Mouse (Mus musculus) kidney, postnatal 14 days (tissue): ENCODE measurements at regions not wholly inside any gene's neighbourhood (a gene's known extent, or its start where the extent isn't known, plus 50 kb on each side); places are given as distances from the start of the nearest gene placed in this dataset.

Experiments
- DNase-seq: peaks from one replicate; pipeline ENCODE4 v3.0.0; 2022; ENCODE audit warnings: mixed read lengths

DNA sequence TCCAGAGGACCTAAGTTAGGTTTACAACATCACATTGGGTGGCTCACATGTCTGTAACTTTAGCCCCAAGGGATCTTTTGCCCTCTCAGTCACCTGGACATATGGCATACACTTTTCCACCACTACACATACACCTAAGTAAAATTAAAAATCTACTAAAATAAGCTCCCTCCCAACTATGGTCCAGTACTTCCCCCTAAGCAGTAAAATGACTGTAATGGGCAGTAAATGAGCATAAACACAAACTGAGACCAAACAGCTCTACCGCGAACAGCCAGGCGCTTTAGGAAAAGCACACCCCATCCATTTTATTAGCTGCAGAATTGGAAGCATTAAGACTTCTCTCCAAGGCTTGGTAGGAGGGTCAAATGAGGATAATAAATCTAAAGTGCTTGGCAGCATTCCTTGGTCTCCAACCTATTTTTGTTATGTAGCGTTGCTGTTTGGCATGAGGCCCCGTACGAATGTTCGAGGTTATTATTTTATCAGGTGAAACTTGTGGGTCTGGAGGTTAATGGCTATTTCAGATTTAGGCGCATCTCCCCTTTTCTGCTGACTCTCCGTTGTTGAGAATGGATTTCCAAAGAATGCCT lies 157.5 kb upstream of the Eif4g2 start:
- peak; percentile 46 for DNase-seq

DNA sequence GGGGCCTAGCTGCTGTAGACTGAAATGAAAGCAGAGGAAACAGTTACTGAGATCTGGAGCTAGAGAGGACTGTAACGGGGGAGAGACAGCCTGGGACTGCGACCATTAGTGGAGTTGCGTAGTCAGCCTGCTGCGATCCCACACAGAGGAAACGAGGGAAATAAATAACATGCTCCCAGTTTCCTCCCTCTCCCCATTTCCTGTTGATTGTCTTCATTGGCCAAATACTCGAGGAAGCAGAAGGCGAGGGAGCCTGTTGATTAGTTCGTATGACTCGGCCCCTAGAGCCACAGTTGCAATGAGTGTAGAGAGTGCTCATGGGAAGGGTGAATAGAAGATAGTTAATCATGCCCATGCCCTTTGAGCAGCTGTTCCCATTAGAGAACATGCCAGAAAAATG lies 155.0 kb upstream of the Eif4g2 start:
- peak; percentile 69 for DNase-seq

DNA sequence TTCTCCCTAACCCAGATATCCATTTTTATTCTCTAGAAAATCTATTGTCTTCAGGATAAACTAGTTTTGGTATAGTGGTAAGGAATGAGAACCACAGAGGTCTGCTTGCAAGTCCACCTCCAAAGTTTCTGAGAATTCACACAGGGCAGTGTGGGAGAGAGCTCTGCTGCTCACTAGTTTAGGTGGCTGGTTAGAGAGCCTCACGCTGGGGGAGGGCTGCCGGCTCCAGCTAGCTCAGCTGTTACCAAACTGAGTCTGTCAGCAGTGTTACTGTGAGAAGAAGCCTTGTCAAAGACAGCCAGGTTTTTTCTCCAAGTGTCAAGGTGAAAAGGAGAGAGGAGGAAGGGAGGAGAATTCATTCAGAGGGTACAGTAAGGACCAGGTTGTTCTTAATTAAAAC lies 147.8 kb upstream of the Eif4g2 start:
- no peak for DNase-seq

- no peak for DNase-seq
These were observed 144.3 kb upstream of the Eif4g2 start for GRCm38 (mm10) chr7:111227082-111227481.

DNA sequence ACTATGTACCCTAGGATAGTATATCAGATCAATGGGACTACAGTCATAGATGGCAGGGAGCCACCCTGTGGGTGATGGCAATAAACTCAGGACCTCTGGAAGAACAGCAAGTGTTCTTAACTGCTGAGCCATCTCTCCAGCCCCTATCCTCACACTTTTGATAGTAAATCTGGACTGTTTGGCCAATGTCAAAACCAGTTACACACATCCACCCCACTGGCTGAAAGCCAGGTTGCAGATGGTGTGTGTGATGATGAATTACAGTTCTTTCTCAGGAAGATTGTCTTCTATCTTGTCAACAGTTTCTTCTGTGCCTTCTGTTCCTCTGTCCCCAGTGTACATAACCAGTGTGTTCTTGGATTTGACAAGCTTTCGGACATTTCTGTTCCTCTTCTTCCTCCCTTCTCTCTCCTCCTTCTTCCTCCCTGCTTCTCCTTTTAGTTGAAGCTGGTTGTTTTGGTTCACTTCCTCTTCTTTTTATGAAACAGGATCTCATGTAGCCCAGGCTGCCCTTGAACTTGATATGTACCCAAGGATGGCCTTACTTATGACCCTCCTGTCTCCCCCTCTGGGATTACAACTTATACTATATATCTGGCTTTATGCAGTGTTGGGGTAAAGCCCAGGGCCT lies 143.3 kb upstream of the Eif4g2 start:
- DNase-seq, result no peak

- DNase-seq, result no peak
These were observed 132.8 kb upstream of the Eif4g2 start for GRCm38 (mm10) chr7:111215586-111215985.

GRCm38 (mm10) chr7:111214226-111214906 lies 131.5 kb upstream of the Eif4g2 start:
- no peak for DNase-seq

GRCm38 (mm10) chr7:111212188-111212587 lies 129.4 kb upstream of the Eif4g2 start:
- DNase-seq, result no peak

DNA sequence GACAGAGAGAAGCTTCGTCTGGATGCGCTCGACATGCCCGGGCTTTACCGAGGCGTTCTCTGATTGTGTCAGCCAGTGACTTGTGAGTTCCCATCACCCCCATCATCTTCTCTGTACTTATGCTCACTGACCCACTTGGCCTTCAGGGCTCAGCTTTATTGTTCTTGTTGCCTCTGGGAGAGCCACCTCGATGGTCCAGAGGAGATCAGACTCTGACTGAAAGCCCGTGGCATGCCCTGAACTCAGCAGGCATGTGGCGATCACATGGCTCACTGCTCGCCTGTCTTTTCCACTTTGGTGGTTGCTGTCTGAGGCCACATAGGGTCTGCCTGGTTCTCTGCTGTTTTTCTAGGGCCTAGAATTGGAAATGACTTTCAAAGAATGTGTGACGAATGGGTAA lies 128.8 kb upstream of the Eif4g2 start:
- DNase-seq, result no peak

GRCm38 (mm10) chr7:111210282-111210681 lies 127.5 kb upstream of the Eif4g2 start:
- DNase-seq, result no peak

DNA sequence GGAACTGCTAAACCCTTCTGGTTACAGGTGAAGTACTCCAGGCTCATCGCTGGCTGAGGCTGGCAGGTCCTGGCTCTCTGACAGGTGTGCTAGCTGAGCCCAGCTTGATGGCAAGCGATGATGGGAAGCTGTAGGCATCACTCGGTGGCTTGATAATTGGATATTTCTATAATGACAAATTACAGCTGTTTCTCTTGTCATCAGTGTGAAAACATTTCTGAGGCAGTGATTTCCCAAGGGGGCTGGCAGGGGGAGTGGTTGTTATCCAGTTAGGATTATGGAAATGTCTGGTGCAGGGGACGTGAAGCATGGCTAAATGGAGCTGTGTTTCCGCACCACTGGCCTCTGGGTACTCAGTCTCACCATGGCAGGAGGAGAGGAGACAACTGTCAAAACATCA lies 123.0 kb upstream of the Eif4g2 start:
- no peak for DNase-seq

DNA sequence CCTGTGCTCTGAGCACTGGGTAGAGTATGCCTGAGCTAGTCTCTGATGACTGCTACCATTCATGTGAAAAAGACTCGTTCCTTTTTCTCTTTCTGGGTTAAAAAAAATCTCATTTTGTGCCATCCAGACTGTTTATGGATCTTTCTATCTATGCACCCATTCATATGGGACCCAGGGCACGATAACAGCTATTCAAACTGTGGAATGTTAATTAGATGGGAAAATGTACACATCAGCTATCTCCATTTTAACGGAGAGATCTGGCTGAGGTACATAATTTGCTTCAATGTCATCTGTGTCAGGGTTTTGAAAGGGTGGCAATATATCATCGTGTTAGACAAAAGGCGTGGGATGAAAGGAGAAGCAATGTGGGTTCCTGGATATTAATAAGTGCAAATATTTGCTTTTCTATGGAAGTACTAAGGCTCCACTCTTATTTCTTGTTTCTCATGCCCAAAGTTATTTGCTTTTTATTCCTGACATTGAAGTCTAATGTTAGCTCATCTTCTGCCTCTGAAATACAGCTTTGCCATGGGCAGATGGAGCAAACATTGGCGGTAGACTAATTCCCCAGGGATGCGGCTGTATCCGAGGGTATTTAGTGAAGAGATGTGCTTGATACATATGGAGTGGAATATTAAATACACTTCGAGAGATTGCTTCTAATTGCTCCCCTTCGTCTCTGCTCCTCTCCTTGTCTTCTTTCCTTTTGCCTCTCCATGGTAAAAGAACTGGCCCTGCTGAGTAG lies 116.0 kb upstream of the Eif4g2 start:
- DNase-seq, result no peak

- DNase-seq, result peak; percentile 65
These were observed 108.8 kb upstream of the Eif4g2 start for GRCm38 (mm10) chr7:111191674-111192073.

- no peak for DNase-seq
These were observed 108.4 kb upstream of the Eif4g2 start for GRCm38 (mm10) chr7:111191216-111191615.

GRCm38 (mm10) chr7:111189731-111190130 lies 106.9 kb upstream of the Eif4g2 start:
- no peak for DNase-seq

- DNase-seq, result no peak
These were observed 103.1 kb upstream of the Eif4g2 start for GRCm38 (mm10) chr7:111185954-111186353.

DNA sequence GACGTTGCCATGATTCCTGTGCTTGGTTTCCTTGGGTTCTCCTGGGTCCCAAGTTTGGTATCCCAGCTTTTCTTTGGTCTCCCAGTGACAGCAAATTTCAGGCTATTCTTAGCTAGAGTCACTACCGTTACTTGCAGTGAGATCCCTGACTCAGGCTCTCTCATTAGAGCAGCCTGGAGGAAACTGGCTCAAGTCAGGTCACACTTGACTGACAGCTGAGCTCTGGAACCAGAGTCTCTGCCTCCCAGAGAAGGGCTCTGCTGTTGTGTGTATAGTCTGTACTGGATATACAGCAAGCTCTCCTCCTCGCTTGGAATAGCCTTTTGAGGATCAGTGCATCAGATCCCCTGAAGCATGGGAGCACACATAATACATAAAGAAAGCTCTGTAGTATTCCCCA lies 100.7 kb upstream of the Eif4g2 start:
- peak; percentile 24 for DNase-seq

GRCm38 (mm10) chr7:111182319-111182718 lies 99.5 kb upstream of the Eif4g2 start:
- DNase-seq, result peak; percentile 74

DNA sequence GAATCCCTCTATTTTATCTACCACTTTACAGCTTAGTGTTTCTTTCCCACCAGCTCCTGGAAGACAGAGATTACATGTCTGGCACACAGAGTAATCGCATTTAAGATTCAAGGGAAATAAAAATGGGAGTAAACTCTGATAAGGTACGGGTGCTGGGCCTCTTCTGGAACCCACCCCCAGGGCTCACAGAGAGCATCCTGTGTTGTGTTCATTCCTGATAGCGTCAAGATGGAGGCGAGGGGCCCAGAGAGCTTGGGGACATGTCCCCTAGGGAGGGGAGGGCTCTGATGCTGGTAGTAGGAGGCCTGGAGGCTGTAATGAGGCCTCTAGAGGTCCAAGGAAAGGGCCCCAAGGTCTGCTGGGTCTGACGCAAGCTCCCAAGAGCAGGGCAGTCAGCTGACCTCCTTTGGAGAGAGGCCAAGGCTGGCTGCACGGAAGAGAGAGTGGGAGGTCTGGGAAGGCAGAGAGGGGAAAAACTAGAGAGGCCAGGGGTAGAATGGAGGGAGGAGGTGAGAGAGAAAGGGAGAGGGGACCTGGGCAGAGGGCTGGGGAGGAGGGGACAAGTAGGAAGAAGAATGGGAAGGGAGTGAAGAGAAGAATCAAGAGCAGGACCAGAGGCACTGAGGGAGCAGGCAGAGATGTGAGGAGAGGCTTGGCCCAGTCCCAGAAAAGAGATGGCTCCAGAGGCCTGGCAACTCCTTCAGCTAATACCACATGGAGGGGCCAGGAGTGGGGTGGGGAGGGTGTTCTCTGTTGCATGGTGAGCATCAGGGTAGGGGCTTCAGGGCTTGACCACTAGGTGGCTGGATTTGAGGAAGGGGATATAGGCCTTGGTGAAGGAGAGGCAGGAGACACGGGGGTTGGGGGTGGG lies 96.8 kb upstream of the Eif4g2 start:
- DNase-seq, result peak; percentile 84

DNA sequence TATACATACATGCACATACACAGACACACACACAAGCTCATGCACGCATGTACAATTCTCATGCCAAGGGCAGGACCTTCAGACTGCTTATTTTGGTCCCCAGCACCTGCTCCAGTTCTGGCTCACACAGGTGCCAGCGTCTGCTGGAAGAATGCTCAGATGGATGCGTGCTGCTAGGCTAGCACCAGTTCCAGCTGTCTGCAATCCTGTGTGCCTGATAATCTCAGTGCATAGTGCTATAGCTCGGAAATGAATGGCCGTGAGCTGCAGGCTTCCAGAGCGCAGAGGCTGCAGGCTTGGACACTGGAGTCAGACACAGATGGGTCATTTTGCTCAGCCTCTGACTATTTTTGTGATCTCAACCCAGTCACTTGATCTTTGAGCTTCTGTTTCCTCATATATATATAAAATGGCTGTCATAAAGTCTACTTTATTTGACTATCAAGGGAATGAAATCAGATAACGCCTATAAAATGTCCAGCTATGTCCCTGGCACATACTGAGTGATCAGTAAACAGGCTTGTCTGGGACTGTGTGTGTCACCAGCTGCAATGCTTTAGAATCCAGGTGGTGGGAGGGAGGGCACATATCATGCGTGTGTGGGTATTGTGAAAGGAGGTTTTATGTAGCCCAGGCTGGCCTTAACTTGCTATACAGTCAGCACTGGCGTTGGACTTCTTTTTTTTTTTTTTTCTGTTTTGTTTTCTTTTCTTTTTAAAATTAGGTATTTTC lies 91.7 kb upstream of the Eif4g2 start:
- no peak for DNase-seq

- no peak for DNase-seq
These were observed 89.2 kb upstream of the Eif4g2 start for GRCm38 (mm10) chr7:111172061-111172460.
